Mouse (Mus musculus): ENCODE data around the gene Sorbs1.
A peak's percentile ranks its signal among the peaks of the same experiment; 100 is the strongest.

The Sorbs1 gene

DNA sequence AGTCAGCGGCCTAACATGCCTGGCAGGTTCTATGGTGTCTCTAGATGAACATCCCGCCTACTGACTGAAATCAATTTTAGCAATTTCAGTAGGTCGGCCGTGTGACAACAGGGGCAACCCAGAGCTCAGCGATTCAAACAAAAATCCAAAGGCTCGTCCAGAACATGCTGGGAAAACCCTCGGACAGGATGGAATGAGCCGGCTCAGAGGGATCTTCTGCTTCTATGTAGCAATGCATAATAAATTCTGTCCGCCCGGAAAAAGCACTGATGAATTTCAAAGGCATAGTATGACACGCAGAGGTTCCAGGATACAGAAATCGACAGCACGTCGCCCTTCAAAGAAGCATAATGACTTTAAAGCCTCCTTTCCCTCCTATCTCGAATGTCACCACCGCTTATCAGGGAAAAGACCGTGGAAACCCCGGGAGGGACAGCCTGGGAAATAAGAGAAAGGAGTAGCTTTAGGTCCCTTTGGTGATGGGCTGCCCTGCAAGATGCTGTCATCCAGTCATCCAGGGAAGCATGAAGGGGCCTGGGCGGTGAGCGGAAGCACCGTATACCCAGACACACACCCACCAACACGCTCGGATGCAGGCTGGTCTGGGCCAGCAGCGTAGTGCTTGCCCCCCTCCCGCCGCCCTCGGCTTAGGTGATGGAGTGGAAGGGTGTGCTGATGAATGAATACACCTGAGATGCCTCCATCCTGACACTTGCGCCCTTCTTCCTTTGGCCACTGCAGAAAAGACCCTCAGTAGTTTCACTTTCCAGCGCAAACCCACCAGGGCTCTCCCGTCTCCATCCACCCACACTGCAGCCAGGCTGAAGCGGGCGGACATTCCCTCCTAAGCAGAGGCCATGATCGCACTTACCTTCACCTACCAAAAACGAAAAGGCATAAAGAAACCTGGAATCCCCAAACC, 818 bp downstream of the Sorbs1 start:
- peak in 1 of 2 experiments; percentile 25 for DNase-seq (ENCODE audit: low spot score in 2 of 2)

DNA sequence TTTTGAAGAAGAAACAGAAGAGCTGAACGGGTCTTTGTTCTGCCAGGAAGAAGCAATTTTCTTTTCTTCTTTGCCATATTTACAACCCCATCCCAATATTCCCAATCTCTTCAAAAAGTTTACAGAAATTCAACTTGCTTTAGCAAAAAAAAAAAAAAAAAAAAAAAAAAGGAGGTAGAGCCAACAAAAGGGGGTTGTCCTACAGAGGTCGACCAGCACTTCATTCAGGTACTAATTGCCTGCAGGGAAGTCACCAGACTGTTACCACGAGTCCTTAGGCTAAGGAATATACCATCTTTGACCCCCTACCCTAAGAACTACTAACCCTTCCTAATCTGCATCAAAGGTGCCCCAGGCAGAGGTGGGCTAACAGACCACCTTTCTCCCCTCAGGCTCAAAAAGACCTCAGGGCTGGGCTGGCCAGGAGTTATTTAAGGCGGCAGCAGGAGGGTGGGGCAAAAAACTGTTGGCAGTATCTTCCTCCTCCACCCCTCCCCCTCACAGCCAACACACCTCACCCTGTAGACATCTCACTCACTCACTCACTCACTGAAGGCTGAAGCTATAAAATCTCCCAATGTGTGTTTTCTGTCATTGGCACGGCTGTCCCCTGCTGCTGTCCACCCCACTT, 1.8 kb downstream of the Sorbs1 start:
- no peak for DNase-seq (ENCODE audit: low spot score in 2 of 2)

DNA sequence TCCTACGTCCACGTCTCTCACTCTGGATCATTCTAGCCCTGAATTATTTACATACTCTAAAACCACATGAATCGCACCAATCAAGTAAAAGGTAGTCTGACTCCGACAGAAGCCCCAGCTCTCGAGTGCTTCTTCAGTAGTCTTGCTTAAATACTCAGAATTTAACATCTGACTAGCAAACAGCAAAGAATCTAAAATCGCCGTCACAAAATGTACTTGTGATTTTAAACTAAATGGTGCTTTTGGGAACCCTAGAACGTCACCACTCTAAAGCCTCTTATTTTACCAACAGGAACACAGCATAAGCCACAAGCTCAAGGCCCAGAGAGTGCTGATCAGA, 2.5 kb downstream of the Sorbs1 start:
- DNase-seq (ENCODE audit: low spot score in 2 of 2) = no peak

DNA sequence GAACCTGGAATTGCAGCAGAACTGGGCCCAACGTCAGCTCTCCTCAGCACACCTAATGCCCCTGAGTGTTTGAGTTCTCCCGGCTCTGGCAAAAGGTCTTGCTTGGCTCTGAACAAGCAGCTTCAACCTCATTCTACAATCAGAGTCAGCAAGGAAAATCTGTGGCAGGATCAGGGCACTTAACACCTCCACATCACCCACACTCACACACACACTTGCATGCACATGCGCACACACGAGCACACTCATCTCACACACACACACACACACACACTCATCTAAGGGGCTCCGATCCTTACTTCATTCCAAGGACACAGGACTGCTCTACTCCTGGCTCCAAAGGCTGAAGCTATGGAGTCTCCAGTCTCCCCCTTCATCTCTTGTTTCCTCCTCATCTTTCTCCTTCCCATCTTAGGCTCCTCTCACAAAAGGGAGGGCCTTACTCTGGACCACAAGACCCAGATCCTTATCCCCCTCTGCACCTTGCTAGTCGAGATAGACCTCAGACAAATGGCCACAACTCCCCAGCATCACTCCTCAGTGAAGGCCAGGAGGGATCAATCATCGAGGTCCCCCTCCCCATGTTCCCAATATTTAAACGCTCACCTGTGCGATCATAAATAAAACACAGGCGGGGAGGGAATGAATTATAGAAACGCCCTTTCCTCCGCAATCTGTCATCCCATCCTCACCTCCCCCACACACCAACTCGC, 3.0 kb downstream of the Sorbs1 start:
- DNase-seq (ENCODE audit: low spot score in 2 of 2) = no peak

DNA sequence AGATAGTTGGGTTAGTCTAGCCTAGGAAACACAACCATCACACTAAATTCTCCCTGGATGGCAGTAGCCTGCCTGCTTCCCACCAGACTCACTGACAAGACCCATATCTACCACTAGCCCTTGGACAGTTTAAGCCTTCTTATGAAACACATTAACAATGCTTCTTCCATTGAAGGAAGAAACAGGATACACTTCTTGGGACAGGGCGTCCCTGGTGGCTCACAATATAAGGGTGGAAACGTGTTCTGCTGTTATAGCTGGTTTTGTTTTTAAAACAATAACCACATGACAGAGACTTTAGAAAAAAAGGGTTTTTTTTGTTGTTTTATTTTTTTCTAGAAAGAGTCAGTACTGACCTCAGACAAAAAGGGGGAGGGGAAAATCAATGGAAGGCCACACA, 4.3 kb downstream of the Sorbs1 start:
- no peak for DNase-seq (ENCODE audit: low spot score in 2 of 2)

DNA sequence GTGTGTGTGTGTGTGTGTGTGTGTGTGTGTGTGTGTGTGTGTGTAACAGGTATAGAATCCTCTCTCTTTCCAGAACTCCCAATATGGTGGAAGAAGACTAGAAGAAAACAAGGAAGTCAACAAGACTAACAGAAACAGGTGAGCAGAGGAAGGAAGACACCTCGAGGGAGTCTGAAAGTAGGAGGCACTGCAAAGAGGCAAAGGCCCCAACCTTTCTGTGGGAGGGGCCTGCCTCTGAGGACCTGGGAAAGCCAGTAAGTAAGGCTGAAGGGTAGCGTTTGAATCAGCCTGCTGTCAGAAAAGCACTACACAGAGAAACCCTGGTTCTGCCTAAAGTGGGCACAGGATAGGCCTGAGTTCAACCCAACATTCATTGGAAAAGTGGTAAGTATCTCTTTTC, 4.7 kb downstream of the Sorbs1 start:
- no peak for DNase-seq (ENCODE audit: low spot score in 2 of 2)

DNA sequence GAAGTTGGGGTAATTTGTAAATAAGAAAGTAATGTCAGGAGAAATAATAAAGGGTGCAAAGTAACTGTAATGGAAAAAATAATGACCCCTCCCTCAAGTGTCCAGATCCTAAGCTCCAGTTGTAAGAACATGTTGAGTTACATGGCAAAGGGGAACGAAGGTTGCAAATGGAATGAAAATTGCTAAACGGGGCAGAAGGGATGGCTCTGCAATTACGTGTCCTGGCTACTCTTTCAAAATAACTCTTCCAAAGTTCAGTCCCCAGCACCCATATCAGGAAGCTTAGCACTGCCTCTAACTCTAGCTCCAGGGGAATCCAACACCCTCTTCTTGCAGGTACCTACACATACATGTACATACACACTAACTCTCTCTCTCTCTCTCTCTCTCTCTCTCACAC, 6.6 kb downstream of the Sorbs1 start:
- DNase-seq (ENCODE audit: low spot score in 2 of 2) = no peak

DNA sequence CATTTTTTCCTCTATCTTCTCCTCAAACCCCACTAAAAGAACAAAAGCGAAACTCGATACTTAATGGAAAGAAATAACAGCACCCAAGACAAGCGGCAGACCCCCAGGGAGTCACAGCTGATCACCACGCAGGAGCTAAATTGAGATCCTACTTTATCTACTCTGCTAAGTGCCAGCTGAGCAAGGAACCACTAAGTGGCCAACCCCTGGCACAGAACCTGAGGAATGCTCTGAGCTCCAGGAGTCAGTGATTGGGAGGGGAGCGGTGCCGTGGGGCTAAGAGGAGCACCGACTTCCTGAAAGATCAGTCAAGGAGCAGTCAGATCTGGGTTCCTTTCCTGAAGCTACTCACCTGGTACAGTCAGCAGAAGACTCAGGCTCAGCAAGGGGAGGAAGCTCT, 9.2 kb downstream of the Sorbs1 start:
- no peak for DNase-seq (ENCODE audit: low spot score in 2 of 2)

DNA sequence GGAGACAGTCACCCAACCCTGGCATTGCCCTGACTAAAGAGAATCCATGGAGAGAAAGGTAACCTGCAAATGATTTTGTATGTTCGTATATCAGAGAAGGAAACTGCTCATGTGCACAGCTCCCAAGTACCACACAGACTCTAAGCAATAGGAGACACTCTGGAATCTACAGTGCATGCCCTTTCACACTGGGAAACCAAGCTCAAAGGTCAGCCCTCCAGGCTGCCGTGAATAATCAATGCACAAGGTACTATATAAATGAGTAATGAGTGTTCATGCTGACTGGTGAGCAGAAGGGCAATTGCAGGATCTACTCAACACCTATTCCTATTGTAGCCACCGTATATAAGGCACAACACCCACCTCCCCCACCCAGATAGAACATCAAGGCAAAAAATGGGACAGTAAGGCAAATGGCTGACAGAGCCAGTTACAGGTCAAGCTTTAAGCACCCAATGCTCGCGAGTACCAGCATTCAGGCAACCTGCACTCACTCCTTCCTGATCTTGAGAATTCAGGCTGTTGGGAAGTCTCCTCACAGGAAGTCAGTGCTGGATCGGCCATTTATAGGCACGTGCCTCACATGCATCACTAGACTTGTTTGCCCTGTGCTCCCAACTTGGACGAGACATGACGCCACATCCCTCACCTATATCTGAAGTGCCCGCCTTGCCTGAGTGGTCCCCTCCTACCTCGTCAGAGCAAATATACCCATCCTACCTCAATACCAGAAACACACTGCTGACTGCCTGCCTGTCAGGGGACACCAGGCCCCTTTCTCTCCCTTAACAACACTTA, 13.4 kb downstream of the Sorbs1 start:
- no peak for DNase-seq (ENCODE audit: low spot score in 2 of 2)

DNA sequence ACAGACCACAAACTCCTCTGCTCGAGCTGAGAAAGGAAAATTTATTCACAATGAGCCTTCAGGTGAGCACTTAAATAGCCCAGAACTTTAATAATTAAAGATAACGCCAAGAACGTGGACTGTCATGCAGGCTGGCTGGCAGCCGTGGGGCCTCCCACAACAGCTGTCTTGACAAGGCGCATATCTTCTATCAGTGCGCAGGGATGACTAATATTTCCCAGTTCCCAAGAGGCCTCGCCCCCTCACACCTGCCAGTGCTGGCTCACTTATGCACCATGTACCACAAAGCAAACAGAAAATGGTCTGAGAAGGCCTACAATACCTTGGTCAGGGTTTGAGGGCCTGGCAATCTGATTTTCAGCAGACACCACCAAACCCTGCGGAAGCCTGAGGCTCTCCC, 14.4 kb downstream of the Sorbs1 start:
- DNase-seq (ENCODE audit: low spot score in 2 of 2) = no peak

DNA sequence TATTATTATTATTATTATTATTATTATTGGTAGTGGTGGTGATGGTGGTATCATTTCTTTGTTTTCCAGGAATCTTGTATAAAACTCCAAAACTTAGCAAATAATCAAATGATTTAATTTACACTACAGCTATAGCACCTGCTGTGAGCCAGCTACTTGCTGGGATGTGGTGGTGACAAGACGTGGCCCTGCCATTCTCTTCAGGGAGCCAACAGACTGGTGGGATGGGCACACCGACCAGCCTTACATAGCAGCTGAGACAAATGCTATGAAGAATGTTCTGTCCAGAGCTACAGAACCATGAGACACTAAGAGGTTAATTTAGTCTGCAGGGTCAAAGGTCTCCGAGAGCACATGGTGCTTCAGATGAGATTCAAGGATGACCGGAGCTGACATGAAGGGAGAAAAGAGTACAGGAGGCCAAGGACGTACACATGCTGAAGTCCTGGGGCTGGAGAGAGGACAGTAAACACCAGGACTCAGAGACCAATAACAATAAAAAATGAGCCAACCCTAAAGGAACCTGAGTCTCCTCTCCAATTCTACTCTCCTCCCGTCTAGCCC, 15.3 kb downstream of the Sorbs1 start:
- no peak for DNase-seq (ENCODE audit: low spot score in 2 of 2)

DNA sequence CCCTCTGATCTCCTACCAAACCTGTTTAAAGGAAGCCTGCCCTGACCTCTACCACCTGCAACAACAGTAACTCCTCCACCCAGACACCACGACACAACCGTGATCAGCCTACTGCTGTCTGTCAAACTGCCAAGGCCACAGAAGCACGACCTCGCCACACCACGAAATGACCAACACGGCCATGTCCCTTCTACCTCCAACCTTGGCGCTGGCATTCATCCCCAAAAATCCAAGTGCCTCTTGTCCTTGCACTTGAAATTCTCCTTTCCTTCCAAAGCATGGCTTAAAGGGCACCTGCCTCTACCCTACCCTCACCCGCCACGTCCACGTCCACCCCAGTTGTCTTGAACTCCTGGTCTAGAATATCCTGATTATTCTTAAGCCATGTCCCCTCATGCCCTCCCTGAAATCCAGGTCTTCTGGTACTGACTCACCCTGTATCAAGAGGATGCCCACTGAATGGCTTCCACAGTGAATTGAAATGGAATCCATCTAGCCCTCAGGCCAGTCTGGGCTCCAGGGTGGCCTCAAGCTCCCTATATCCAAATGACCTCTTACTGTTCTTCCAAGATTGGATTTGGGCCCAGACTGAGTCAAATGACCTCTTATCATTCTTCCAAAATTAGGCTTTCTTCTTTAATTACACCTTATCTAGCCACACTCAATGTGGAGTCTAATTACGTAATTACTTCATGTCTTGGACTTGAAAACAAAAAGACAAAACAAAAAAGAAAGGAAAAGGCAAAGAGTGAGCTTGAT, 16.9 kb downstream of the Sorbs1 start:
- no peak for DNase-seq (ENCODE audit: low spot score in 2 of 2)

DNA sequence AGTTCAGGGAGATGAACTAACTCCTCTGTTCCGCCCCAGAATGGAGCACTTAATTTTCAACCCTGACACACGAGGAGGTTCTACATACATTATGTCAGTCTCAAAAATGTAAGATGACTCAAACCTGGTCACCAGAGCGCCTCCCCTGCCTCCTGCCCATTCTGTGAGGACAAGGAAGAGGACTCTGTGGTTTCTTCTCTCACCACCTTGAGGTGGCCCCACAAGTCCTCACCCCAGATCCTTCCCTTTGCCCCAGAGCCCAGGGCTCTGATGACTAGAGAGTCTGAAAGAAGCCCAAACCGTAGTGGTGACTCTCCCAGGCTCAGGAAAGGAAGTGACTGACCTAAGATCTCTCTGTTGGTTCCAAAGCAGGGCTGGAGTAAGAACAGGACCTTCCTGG, 17.5 kb downstream of the Sorbs1 start:
- no peak for DNase-seq (ENCODE audit: low spot score in 2 of 2)

DNA sequence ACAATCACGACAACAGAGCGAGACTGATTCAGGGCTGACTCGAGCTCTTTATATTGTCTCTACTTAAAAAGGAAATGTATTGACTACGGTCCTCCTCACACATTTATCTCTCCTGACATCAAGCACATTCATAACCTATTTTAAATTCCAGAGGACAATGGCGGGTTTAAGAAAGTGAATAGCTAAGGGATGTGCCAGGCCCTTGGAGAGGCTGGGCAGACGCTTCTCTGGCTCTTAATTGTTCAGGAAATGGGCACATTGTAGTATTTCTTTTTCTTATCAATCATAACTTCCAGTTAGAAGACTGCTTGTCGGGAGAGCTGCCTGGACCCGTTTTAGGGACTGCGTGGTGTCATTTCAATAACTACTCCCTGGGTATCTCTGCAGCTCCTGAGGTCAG, 20.7 kb downstream of the Sorbs1 start:
- no peak for DNase-seq (ENCODE audit: low spot score in 2 of 2)

DNA sequence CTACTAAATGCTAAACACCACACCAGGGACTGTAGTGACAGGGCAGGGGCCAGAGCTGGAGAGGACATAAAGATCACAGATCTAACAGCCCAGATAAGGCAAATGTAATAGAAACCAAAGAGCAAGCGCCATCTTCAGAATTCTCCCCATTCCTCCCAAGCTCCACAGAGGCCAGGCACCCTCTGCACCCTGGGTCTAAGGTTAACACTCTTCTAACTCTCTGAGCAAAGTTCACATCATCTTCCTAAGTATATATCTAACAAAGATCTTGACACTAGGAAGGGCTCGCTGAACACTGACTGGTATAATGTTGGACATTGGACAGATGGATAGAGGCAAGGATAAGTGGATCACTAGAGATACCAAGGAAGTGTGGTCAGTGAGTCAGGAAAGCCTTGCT, 22.1 kb downstream of the Sorbs1 start:
- no peak for DNase-seq (ENCODE audit: low spot score in 2 of 2)

DNA sequence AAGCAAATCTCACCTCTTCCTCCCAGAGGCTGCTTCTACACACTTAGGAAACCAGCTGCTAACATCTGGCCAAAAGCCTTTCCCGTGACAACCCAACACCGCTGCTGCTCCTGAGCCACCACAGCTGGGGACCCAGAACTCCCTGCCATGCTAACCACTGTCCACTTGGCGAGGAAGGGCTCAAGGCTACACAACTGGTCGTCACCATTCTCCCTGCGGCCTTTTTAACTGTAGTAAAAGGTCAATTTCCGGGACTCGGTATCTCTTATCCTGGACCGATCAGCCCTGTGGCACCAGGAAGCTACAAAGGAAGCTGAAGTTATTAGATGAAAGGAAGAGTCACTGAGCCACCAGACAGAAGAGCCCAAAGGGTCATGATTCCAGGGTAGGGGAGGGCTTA, 22.8 kb downstream of the Sorbs1 start:
- no peak for DNase-seq (ENCODE audit: low spot score in 2 of 2)

DNA sequence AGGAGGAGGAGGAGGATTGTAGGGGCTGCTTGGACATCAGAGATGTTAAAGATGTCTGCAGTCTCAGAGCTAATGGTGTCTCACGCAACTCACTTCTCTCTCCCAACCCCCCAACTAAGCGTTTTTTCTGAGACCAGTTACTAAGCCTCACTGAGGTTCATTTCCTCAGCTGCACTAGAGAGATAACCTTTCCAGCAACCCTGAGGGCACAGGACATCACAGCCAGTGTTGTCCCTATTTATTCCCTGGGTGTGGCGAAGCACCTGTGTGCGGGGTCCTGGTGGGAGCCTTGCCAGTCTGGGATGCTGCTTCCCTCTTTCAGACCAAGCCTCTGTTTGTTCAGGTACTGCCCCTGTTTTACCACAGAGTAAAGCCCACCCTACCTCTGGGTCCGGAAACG, 23.9 kb downstream of the Sorbs1 start:
- DNase-seq (ENCODE audit: low spot score in 2 of 2) = no peak

DNA sequence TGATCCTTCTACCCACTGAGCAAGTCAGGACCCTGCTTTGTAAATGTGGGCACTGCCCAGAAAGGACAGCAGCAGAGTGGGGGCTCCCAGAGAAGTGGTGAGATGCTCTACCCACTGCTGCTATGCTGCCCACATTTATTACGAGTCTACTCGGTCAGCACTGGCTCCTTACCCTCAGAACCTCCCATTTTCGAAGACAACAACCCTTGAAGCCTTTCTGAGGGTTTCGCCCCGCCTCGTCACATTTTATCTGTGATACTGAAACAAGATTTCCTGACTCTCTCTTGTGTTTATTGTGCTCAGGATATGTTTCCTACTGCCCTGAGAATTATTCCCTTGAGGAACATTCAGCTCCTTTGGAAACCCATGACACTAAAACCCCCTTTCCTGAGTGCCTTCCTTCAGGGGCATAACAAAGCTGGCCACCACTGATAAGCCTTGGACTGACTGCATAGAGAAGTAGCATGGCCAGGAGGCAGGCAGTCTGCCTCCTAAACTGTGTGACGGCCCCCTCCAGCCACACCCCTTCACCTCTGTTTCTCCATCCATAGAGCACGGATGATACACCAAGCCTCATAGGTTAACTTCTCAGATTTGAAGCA, 24.6 kb downstream of the Sorbs1 start:
- DNase-seq (ENCODE audit: low spot score in 2 of 2) = no peak

DNA sequence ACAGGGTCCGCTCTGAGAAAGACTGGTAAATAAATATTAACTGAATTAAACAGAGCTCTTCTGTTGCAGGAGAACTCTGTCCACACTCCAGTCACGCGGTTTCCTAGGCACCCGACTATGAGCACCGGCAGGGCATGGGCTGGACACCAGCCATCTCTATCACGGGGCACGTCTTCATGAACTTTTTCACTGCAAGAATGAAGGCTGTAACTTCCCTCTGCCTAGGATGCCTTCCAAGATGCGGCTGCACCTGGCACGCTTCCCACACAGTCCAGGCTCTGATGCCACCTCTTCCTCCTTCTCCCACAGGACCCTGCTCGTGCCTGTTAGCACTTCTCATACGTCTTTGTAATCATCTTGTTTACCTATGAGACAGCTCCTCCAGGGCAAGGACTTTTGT, 26.0 kb downstream of the Sorbs1 start:
- DNase-seq (ENCODE audit: low spot score in 2 of 2) = no peak

DNA sequence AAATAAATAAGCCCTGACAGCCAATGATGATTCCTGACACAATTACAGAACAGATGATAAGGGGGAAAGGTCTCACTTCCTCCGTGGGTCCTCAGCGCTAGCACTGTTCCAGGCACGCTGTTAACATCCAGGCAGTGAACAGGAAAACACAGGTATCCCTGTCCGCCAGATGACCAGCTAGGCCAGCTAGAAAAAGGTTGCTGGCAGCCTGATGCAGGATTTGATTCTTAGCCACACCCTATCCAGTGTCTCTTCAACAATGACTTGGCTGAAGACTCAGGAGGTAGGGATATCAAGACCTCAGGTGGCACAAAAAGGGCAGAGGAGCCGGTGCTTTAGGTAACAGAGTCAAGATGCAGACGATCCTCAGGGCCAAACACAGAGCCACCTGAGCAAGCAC, 32.5 kb downstream of the Sorbs1 start:
- no peak for DNase-seq (ENCODE audit: low spot score in 2 of 2)

DNA sequence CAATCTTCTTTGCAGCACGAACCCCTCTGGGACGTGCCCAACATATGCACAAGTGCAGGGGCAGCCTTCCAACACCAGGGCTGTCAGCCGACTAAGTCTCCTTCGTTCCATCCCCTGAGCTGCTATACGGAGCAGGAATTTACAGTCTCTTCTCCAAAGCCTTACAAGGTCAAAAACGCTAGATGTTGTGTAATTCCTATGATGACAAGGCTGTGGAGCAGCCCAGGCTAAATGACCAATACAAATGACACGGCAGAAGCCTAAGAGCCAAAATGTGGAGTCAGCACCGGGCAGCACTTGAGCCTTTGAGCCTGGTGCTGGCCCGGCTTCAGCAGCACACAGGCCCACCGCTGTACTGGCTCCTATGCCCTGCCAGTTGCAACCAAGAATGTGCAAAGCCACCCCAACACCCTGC, 35.4 kb downstream of the Sorbs1 start:
- DNase-seq (ENCODE audit: low spot score in 2 of 2) = no peak
